Mouse (Mus musculus) A20 (cell line): ENCODE results near the gene Arhgap22.

Source experiments
- DNase-seq: peaks from one replicate; pipeline ENCODE4 v3.0.0-alpha.2; 2011; ENCODE audit warnings: low read depth, low spot score

Arhgap22 gene

DNA sequence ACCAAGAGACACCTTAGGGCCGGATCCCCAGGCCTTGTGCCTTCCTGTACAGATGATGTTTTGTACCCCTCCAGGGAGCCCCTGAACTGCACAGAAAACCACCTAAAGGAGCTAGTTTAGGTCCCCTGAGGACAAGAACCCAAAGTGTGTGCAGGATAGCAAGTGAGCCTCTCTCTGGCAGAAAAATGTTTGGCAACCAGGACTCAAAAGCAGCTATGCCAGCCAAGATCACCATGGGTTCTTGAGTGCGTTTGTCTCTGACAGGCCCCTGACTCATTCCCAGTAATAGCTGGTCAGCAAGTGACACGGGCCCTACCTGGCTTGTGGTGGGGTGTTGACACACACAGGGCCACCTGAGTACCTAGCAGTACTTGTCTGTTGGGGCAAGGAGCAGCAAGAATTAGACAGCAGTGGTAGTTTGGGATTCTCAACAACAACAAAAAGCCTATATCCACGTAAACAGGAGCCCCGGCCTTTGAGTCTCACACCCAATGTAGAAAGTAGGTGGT is 115.5 kb downstream of the Arhgap22 start:
- DNase-seq = no peak

GRCm38 (mm10) chr14:33330986-33331385 is 117.2 kb downstream of the Arhgap22 start:
- DNase-seq = no peak

GRCm38 (mm10) chr14:33331627-33332026 is 117.8 kb downstream of the Arhgap22 start:
- no peak for DNase-seq

DNA sequence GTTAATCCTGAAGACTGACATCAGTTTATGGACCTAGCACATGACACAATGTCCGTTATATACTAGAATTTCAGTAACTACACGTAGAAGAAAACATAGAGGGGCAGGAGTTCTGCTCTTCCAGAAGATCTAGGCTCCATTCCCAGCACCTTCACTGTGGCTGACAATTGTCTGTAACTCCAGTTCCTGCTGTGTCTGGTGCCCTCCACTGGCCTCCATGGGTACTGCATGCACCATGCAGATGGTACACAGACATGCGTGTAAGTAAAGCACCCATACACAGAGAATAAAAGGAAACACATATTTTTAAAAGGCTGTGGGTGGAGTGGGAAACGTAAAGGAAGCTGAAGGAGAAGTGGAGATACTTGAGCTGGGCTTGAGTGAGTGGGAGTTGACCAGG is 120.0 kb downstream of the Arhgap22 start:
- DNase-seq = peak; percentile 51

- DNase-seq = no peak
These were observed 120.6 kb downstream of the Arhgap22 start for GRCm38 (mm10) chr14:33334402-33334801.

DNA sequence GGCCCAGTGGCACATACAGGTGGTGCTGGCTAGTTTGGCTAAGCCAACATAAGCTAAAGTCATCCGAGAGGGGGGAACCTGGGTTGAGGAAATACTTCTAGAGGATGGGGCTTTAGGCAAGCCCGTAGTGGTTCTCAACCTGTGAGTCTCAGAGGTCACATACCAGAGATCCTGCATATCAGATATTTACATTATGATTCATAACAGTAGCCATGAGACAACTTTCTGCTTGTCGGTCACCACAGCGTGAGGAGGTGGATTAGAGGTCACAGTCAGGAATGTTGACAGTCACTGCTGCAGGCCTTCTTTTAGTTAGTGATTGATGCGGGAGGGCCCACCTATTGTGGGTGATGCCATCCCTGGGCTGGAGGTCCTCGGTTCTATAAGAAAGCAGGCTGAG is 121.9 kb downstream of the Arhgap22 start:
- no peak for DNase-seq

- DNase-seq = no peak
These were observed 124.9 kb downstream of the Arhgap22 start for GRCm38 (mm10) chr14:33338684-33339083.

DNA sequence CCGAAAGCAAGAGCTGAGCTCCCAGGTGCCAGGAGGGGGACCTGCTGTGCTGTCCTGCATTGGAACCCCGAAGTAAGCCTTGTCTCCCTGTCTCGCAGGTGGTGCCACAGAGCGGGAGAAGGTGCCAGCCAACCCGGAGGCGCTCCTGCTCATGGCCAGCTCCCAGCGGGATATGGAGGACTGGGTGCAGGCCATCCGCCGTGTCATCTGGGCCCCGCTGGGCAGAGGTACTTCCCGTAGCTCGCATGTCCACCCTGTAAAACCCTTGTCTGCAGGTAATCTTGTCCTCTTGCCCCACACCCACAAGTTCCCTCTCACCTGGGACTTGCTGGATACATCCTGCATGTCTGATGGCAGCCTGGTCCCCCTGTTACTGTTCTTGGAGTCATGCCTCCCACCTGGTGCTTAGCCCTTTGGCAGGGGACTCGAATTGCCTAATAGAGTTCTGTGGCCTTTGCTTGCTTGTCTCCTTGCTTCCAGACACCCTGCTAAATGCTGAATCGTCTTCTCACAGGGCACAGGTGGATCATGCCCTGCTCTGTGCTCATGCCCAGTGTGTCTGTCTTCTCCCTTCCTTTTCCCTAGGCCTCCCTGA is 129.4 kb downstream of the Arhgap22 start:
- DNase-seq = no peak

- DNase-seq = no peak
These were observed 132.7 kb downstream of the Arhgap22 start for GRCm38 (mm10) chr14:33346546-33346945.

- DNase-seq = no peak
These were observed 133.9 kb downstream of the Arhgap22 start for GRCm38 (mm10) chr14:33347738-33348137.

- no peak for DNase-seq
These were observed 134.3 kb downstream of the Arhgap22 start for GRCm38 (mm10) chr14:33348146-33348545.

GRCm38 (mm10) chr14:33351019-33351418 is 137.2 kb downstream of the Arhgap22 start:
- no peak for DNase-seq

DNA sequence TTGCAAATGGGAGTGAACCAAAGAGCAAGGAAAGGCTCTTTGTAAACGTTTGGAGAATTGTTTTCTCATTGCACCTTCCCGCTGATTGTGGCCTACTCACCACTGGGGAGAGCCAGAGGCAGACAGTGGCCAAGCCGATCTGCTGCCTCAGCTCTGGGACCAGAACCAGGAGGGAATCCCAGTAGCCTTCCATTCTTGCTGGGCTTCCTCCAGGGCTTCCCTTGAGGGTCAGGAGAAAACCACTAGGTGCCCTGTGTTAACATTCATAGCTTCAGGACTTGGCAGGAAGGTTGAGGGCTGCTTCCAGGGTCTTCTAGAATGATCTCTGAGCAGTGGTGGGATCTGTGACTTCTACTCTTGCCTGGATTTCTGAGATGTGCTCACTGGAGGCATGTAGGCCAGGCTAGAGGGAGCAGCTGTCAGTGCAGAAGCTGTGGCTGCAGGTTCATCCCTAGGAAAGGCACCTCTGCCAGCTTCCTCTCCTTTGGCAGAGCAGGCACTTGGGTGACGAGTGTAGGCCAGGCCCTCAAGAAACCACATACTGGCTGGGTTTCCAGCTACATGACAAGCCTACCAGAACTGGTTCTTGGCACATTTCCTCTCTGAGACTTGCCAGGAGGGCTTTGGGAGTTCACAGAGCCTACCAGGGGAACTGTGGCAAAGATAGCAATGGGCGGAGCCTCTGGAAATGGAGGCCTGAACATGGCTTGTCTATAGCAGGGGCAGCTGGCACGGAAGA is 138.3 kb downstream of the Arhgap22 start:
- no peak for DNase-seq

DNA sequence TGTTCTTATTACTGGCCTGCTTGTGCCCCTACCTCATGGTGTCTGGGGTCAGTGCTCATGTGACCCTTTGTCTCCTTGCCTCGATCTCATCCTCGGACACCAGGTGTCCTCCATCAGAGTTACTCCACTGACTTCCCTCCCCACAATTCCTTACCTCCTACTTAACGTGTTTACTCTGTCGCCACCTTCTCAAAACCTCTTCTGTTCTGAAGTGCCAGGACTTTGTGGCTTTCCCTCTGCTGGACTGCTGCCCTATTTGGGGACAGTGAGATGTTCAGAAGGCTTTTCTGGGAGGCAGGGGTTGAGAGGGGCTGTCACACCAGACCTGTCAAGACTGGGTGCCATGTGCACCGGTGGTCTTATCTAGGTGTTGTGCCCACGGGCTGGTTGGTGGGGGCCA is 139.1 kb downstream of the Arhgap22 start:
- no peak for DNase-seq

- no peak for DNase-seq
These were observed 141.4 kb downstream of the Arhgap22 start for GRCm38 (mm10) chr14:33355276-33355675.

DNA sequence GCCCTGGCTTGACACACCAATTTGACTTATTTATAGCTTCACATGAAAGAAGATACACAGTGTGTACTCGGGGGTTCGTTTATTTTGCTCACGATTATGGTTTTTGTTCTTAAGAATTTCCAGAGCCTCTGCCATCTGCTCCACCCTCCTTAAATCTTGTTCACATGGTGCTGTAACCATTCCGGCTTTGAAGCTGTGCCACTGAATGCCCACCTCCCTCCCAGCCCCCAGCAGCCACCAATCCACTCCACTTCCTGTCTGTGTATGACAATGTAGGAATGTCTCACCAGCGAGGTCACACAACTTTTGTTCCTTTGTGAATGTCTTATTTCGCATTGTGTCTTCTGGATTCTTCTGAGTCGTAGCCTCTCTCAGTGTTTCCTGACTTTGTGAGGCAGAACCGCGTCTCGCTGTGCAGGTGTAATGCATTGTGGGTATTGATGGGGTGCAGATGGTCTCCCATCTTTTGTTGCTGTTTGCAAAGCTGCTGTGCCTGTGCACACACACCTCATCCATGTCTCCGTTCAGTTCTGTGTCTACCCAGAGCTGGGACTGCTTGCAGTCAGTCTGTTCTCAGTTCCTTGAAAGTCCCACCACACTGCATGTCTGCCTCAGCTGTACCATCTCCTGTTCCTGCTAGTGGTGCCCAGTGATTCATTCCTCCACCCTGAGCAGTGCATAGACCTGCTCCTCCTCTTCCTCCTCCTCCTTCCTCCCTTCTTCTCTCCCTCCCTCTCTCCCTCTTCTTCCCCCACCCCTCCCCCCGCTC is 144.0 kb downstream of the Arhgap22 start:
- DNase-seq = no peak

GRCm38 (mm10) chr14:33358891-33359290 is 145.1 kb downstream of the Arhgap22 start:
- DNase-seq = no peak

GRCm38 (mm10) chr14:33361546-33361945 is 147.7 kb downstream of the Arhgap22 start:
- DNase-seq = no peak

- DNase-seq = no peak
These were observed 148.3 kb downstream of the Arhgap22 start for GRCm38 (mm10) chr14:33362122-33362521.

DNA sequence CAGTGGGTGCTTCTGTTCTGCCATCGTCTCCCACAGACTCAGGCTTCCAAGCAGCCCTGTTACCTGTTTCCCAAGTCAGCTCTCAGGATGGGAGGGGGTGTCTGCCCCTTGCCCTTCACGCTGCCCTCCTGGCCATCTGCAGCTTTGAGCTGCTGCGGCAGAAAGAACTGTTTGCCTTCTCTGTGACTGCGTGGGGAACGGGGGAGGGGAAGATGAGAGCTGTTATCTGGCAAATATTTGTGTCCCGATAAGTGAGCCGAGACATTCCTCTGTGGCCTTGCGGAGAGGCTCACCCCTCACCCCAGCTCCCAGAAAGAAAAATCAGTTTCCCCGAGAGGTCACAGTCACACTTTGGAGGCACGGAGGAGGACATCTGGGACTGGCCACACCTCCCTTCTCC is 149.0 kb downstream of the Arhgap22 start:
- DNase-seq = no peak

- DNase-seq = no peak
These were observed 149.8 kb downstream of the Arhgap22 start for GRCm38 (mm10) chr14:33363611-33364010.

GRCm38 (mm10) chr14:33364061-33364460 is 150.2 kb downstream of the Arhgap22 start:
- no peak for DNase-seq
